Mouse (Mus musculus): ENCODE measurements around the gene Umodl1. TPM values are rescaled to one million over a fixed set of nuclear protein-coding genes. Genes with fewer than 3 reads are reported as not detected.

The Umodl1 gene
- polyA plus RNA-seq (2012; rRNA removed) = not detected in 2 replicates

DNA sequence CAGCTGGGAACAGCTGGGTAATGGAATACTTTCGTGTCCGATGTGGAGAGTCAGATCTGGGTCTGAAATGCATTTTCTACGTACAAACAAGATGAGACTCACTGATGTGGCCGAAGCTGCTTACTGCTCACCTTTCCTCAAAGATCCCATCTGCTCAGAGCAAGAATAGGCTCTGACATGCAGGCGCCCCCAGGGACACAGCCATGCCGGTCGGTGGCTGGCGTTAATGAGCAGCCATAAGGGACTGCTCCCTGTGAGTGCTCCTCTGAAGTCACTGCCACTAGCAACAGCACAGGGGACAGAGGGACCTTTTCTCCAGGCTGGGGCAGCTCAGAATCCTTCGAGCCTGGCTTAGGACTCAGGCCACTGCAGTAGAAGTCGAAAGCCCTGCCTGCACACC lies at the start of gene Umodl1:
Gene Umodl1 (plus strand): TSS at position 301 of the 400 bp plus-strand sequence.

DNA sequence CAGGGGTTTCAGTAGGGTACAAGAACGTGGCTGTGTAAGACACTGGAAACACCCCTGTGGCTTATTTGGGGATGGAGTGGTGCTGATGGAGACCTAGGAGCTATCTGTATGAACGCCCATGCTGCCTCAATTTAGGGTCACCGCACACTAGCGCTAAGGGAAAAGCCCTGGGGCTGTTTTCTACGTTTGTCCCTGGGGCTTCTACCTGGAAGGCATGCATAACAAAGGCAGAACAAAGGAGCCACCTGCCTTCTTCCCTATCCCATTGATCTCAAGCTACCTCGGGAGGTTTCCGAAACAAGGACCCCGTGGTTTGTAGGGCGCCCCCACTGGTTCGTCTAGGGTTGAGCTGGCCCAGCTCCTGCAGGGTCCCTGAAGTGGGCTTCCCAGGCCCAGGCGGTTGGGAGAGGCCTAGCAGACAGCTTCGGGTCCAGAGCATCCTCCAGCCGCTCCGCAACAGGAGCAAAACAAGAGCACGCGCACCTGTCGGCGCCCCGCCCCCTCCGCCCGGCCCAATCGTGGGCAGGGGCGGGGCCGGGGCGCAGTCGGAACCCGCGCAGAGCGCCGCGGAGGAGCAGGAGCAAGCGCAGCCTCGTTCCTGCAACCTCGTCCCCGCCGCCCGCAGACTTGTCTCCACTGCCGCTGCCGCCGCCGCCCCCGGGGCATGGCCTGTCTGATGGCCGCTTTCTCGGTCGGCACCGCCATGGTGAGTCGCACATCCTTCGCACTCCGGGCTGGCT lies 102.9 kb downstream of the Umodl1 start, which contains the start of gene Abcg1:
Gene Abcg1 (plus strand): TSS at position 525 of the 740 bp plus-strand sequence.

Other genes starting within 250 kb of the Umodl1 start
- gene Glp1r, start 52.8 kb upstream of the Umodl1 start, polyA plus RNA-seq (2012; rRNA removed) = 0.29 and 0.31 TPM in 2 replicates
- gene Abcg1, start 103.0 kb downstream of the Umodl1 start, polyA plus RNA-seq (2012; rRNA removed) = 5.5 and 5.8 TPM in 2 replicates
- gene Tff3, start 175.0 kb downstream of the Umodl1 start, polyA plus RNA-seq (2012; rRNA removed) = 6,008 and 6,282 TPM in 2 replicates
- 2.7 and 112 TPM in 2 replicates for gene Tff2, start 189.6 kb downstream of the Umodl1 start, polyA plus RNA-seq (2012; rRNA removed)
- 0.24 TPM in 1 of 2 replicates, not detected in the other for gene Tff1, start 210.6 kb downstream of the Umodl1 start, polyA plus RNA-seq (2012; rRNA removed)
- gene Tmprss3, start 244.3 kb downstream of the Umodl1 start, polyA plus RNA-seq (2012; rRNA removed) = not detected in 2 replicates